Mouse (Mus musculus): ENCODE data around the gene Hdac4.

- TF ChIP-seq POLR2A (IDR thresholded peaks at IDR 0.05; ENCODE audit: borderline replicate concordance, low read depth, low read length) (no peak), CTCF (IDR thresholded peaks at IDR 0.05; ENCODE audit: low read depth, low read length) (no peak)
Measured at GRCm38 (mm10) chr1:92004906-92005616, 190.4 kb downstream of the Hdac4 start.

All from bone marrow macrophage, adult 2 months (primary cell).